Mouse (Mus musculus) kidney, adult 8-10 months (tissue): ENCODE results near the gene Prelid1.
A peak's percentile ranks its signal among the peaks of the same experiment; 100 is the strongest.

Source experiments
- DNase-seq, 2 experiments: peaks; one replicate each; pipeline ENCODE4 v3.0.0; 2022

Prelid1 gene

GRCm38 (mm10) chr13:55335701-55336100 lies 15.4 kb downstream of the Prelid1 start:
- DNase-seq, result no peak

- DNase-seq, result peak; percentile 21 to 35
These were observed 17.2 kb downstream of the Prelid1 start for GRCm38 (mm10) chr13:55337341-55337975.

- no peak for DNase-seq
These were observed 18.1 kb downstream of the Prelid1 start for GRCm38 (mm10) chr13:55338131-55339054.

- no peak for DNase-seq
These were observed 19.0 kb downstream of the Prelid1 start for GRCm38 (mm10) chr13:55339259-55339658.

- no peak for DNase-seq
These were observed 22.2 kb downstream of the Prelid1 start for GRCm38 (mm10) chr13:55342469-55342868.

- no peak for DNase-seq
These were observed 24.0 kb downstream of the Prelid1 start for GRCm38 (mm10) chr13:55344286-55344685.

- no peak for DNase-seq
These were observed 26.4 kb downstream of the Prelid1 start for GRCm38 (mm10) chr13:55346745-55347144.

GRCm38 (mm10) chr13:55361145-55361544 lies 40.8 kb downstream of the Prelid1 start:
- no peak for DNase-seq

- peak; percentile 29 to 30 for DNase-seq
These were observed 41.7 kb downstream of the Prelid1 start for GRCm38 (mm10) chr13:55361974-55362452.

GRCm38 (mm10) chr13:55362453-55363060 lies 42.3 kb downstream of the Prelid1 start, which contains the start of gene Lman2:
TSS of gene Lman2 (minus strand) at chr13:55362783.
- peak; percentile 98 to 99 for DNase-seq

- peak in 1 of 2 experiments; percentile 45 for DNase-seq
These were observed 48.1 kb downstream of the Prelid1 start for GRCm38 (mm10) chr13:55368401-55368800.

GRCm38 (mm10) chr13:55369531-55370114 lies 49.3 kb downstream of the Prelid1 start, which contains the start of gene Rgs14:
TSS of gene Rgs14 (plus strand) at chr13:55369732.
- DNase-seq, result no peak

- peak; percentile 58 to 68 for DNase-seq
These were observed 49.9 kb downstream of the Prelid1 start for GRCm38 (mm10) chr13:55370234-55370633.

GRCm38 (mm10) chr13:55371007-55371681 lies 50.8 kb downstream of the Prelid1 start:
- no peak for DNase-seq

GRCm38 (mm10) chr13:55371740-55372139 lies 51.4 kb downstream of the Prelid1 start:
- DNase-seq, result no peak

- no peak for DNase-seq
These were observed 54.1 kb downstream of the Prelid1 start for GRCm38 (mm10) chr13:55374206-55374924.
